Mouse (Mus musculus) kidney, embryonic 16.5 days (tissue): ENCODE measurements around the gene Fbxo34. TPM values are rescaled to one million over a fixed set of nuclear protein-coding genes. Genes with fewer than 3 reads are reported as not detected.

Experiments used
- ATAC-seq: fragments of 200-750 bp; cut with Nextera tagmentation; 2 replicates; pipeline ENCODE4 v1.8.0; 2017; ENCODE audit warnings: moderate TSS enrichment; ENCODE audit not compliant: low FRiP score, low TSS enrichment
- H3K27ac ChIP-seq: fragments of 300-500 bp; sonication (generic); 2 replicates; pipeline ENCODE4 v1.5.1; 2014; ENCODE audit warnings: low read length
- H3K27me3 ChIP-seq: fragments of 300-500 bp; sonication (generic); 2 replicates; pipeline ENCODE4 v1.6.1; 2014; ENCODE audit warnings: low read length, control low read depth, mixed read lengths; ENCODE audit not compliant: insufficient read depth
- H3K36me3 ChIP-seq: fragments of 300-500 bp; sonication (generic); 2 replicates; pipeline ENCODE4 v1.6.1; 2014; ENCODE audit warnings: low read length, control low read depth, mixed read lengths; ENCODE audit not compliant: insufficient read depth
- H3K4me1 ChIP-seq: fragments of 300-500 bp; sonication (generic); 2 replicates; pipeline ENCODE4 v1.6.1; 2014; ENCODE audit warnings: low read length, control low read depth, mixed read lengths; ENCODE audit not compliant: insufficient read depth
- H3K4me2 ChIP-seq: fragments of 300-500 bp; sonication (generic); replicated peaks from 2 replicates; pipeline ENCODE4 v1.6.1; 2014; ENCODE audit warnings: low read depth, low read length
- H3K4me3 ChIP-seq: fragments of 300-500 bp; sonication (generic); 2 replicates; pipeline ENCODE4 v1.5.1; 2014; ENCODE audit warnings: mild to moderate bottlenecking, low read length
- H3K9ac ChIP-seq: fragments of 300-500 bp; sonication (generic); replicated peaks from 2 replicates; pipeline ENCODE4 v1.6.1; 2014; ENCODE audit warnings: low read length
- H3K9me3 ChIP-seq: fragments of 300-500 bp; sonication (generic); 2 replicates; pipeline ENCODE4 v1.6.1; 2016; ENCODE audit warnings: low read length, control low read depth
- WGBS: fragments of 180-500 bp; shearing (Covaris S2); extraction: QIAGEN DNeasy Blood & Tissue Kit; methylation state at CpG from one replicate; pipeline ENCODE4 v1.1.7; 2014; 5-methylcytosine and 5-hydroxymethylcytosine counted together
- polyA plus RNA-seq: library from polyadenylated mRNA; unstranded; fragments of >200 nt; fragmentation: Nextera tagmentation; extraction: Ambion mirVana; gene quantifications from 2 replicates; pipeline ENCODE4 v1.2.1, GENCODE M21; 2015

Fbxo34 gene
- polyA plus RNA-seq, 1 experiment from 2014 or later = 24.1 TPM

GRCm38 (mm10) chr14:47422466-47422865, 27.8 kb upstream of the Fbxo34 start:
- 74% methylated on average over 4 of the region's 4 CpGs for WGBS
- no peak overlapping the region for H3K9ac ChIP-seq
- no peaks in the 10 kb centered on the region for H3K9me3 ChIP-seq
- no peaks in the 10 kb centered on the region for H3K27me3 ChIP-seq
- ATAC-seq = no peak
- no peak overlapping the region for H3K4me3 ChIP-seq
- no peak overlapping the region for H3K27ac ChIP-seq
- peaks cover 7% of the 10 kb centered on the region for H3K4me1 ChIP-seq
- H3K4me2 ChIP-seq = no peak overlapping the region
- H3K36me3 ChIP-seq = no peaks in the 10 kb centered on the region

GRCm38 (mm10) chr14:47432987-47433386, 17.2 kb upstream of the Fbxo34 start:
- H3K9ac ChIP-seq = no peak overlapping the region
- H3K27me3 ChIP-seq = no peaks in the 10 kb centered on the region
- no peak overlapping the region for H3K4me2 ChIP-seq
- no peaks in the 10 kb centered on the region for H3K4me1 ChIP-seq
- H3K27ac ChIP-seq = no peak overlapping the region
- ATAC-seq = no peak
- no peaks in the 10 kb centered on the region for H3K36me3 ChIP-seq
- H3K9me3 ChIP-seq = 0 out of 2 replicates have a peak, but pooled peaks cover 2% of the 10 kb centered on the region
- no peak overlapping the region for H3K4me3 ChIP-seq

- Histone ChIP-seq H3K4me3 (no peak overlapping the region), H3K9ac (no peak overlapping the region), H3K27ac (no peak overlapping the region), H3K9me3 (peaks cover 13% of the 10 kb centered on the region), H3K4me2 (no peak overlapping the region), H3K36me3 (no peaks in the 10 kb centered on the region), H3K4me1 (no peaks in the 10 kb centered on the region), H3K27me3 (no peaks in the 10 kb centered on the region)
- 72% methylated on average over 3 of the region's 3 CpGs for WGBS
- ATAC-seq = no peak
Observed at GRCm38 (mm10) chr14:47438947-47439346, 11.3 kb upstream of the Fbxo34 start.

GRCm38 (mm10) chr14:47444907-47445306, 5.3 kb upstream of the Fbxo34 start:
- 63% methylated on average over 2 of the region's 2 CpGs for WGBS
- no peak for ATAC-seq
- Histone ChIP-seq H3K27ac (no peak overlapping the region), H3K4me2 (no peak overlapping the region), H3K36me3 (no peaks in the 10 kb centered on the region), H3K4me1 (no peaks in the 10 kb centered on the region), H3K27me3 (no peaks in the 10 kb centered on the region), H3K4me3 (no peak overlapping the region), H3K9ac (no peak overlapping the region), H3K9me3 (peaks cover 6% of the 10 kb centered on the region)

GRCm38 (mm10) chr14:47445331-47446095, 4.7 kb upstream of the Fbxo34 start:
- Histone ChIP-seq H3K27me3 (no peaks in the 10 kb centered on the region), H3K4me2 (no peak overlapping the region), H3K9ac (no peak overlapping the region), H3K4me1 (no peaks in the 10 kb centered on the region), H3K9me3 (no peaks in the 10 kb centered on the region), H3K4me3 (no peak overlapping the region), H3K27ac (no peak overlapping the region), H3K36me3 (no peaks in the 10 kb centered on the region)
- 63% methylated on average over 9 of the region's 9 CpGs for WGBS
- no peak for ATAC-seq

- no peaks in the 10 kb centered on the region for H3K4me1 ChIP-seq
- no peak overlapping the region for H3K4me2 ChIP-seq
- no peaks in the 10 kb centered on the region for H3K36me3 ChIP-seq
- no peak overlapping the region for H3K9ac ChIP-seq
- no peak for ATAC-seq
- no peaks in the 10 kb centered on the region for H3K9me3 ChIP-seq
- 58% methylated on average over 4 of the region's 4 CpGs for WGBS
- no peaks in the 10 kb centered on the region for H3K27me3 ChIP-seq
- H3K27ac ChIP-seq = no peak overlapping the region
- no peak overlapping the region for H3K4me3 ChIP-seq
Observed at GRCm38 (mm10) chr14:47459556-47459955, 9.3 kb downstream of the Fbxo34 start.

GRCm38 (mm10) chr14:47461997-47462396, 11.8 kb downstream of the Fbxo34 start:
- Histone ChIP-seq H3K27me3 (no peaks in the 10 kb centered on the region), H3K9ac (no peak overlapping the region), H3K27ac (no peak overlapping the region), H3K4me1 (no peaks in the 10 kb centered on the region), H3K4me2 (no peak overlapping the region), H3K36me3 (no peaks in the 10 kb centered on the region), H3K9me3 (no peaks in the 10 kb centered on the region), H3K4me3 (no peak overlapping the region)
- no peak for ATAC-seq
- 88% methylated on average over 8 of the region's 8 CpGs for WGBS

- Histone ChIP-seq H3K27ac (no peak overlapping the region), H3K9ac (no peak overlapping the region), H3K36me3 (no peaks in the 10 kb centered on the region), H3K4me3 (no peak overlapping the region), H3K4me1 (no peaks in the 10 kb centered on the region), H3K27me3 (no peaks in the 10 kb centered on the region), H3K9me3 (no peaks in the 10 kb centered on the region), H3K4me2 (no peak overlapping the region)
- WGBS = 86% methylated on average over 4 of the region's 4 CpGs
- ATAC-seq = no peak
Observed at GRCm38 (mm10) chr14:47462453-47462852, 12.2 kb downstream of the Fbxo34 start.

GRCm38 (mm10) chr14:47462877-47463460, 12.7 kb downstream of the Fbxo34 start:
- no peaks in the 10 kb centered on the region for H3K4me1 ChIP-seq
- no peak for ATAC-seq
- no peaks in the 10 kb centered on the region for H3K9me3 ChIP-seq
- no peaks in the 10 kb centered on the region for H3K27me3 ChIP-seq
- H3K27ac ChIP-seq = no peak overlapping the region
- no peak overlapping the region for H3K4me3 ChIP-seq
- no peak overlapping the region for H3K4me2 ChIP-seq
- no peak overlapping the region for H3K9ac ChIP-seq
- H3K36me3 ChIP-seq = no peaks in the 10 kb centered on the region
- 83% methylated on average over 9 of the region's 9 CpGs for WGBS

- no peak overlapping the region for H3K4me2 ChIP-seq
- H3K4me1 ChIP-seq = no peaks in the 10 kb centered on the region
- 75% methylated on average over 10 of the region's 10 CpGs for WGBS
- H3K9ac ChIP-seq = no peak overlapping the region
- H3K27me3 ChIP-seq = no peaks in the 10 kb centered on the region
- ATAC-seq = no peak
- no peaks in the 10 kb centered on the region for H3K9me3 ChIP-seq
- H3K27ac ChIP-seq = no peak overlapping the region
- no peaks in the 10 kb centered on the region for H3K36me3 ChIP-seq
- H3K4me3 ChIP-seq = no peak overlapping the region
Observed at GRCm38 (mm10) chr14:47464426-47464825, 14.2 kb downstream of the Fbxo34 start.
